Mouse (Mus musculus) hindlimb bud, embryonic 11.5 days (tissue): ENCODE results near the gene Olfr1466.

ENCODE experiments used
- DNase-seq: peaks from one replicate; pipeline ENCODE4 v3.0.0-alpha.2; 2012; ENCODE audit warnings: low read depth, low spot score; ENCODE audit errors: extremely low spot score

The Olfr1466 gene

DNA sequence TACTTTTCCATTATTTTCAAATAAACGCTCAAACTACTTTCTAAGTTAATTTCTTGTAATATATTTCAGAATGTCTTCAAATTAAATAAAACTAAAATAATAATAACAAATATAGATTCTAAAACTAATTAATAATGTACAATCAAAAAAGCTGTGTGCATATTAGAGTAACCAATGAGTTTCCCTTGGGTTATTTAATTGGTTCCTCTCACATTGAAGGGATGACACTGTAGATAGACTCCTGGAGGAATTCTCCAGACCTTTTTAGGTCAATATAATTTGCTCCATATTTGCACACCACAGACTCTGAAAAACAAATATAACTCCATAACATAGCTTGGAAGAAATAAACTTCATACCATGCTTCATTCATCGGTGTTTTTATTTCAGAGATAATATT lies at the start of gene Olfr1466:
Olfr1466 (plus strand) TSS at position 301 of the 400 bp plus-strand sequence.
- DNase-seq = no peak

DNA sequence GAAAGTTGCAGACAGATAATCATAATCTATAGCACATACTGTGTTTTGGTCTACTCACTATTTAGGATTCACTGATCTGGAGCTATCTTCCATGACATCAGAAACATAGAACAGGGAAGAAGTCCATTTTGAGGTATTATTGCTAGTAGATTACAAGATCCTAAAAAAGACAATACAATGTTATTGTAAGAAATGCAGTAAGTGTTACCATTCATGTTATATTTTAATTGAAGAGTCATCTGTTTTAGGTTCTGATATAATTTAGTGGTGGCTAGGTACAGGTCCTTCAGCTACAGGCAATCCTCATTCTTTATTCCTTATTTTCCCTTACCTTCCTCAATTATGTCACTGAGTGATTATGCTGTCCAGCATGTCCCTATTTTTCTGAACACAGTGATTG lies 23.2 kb upstream of the Olfr1466 start, which contains the start of gene Olfr1465:
Olfr1465 (minus strand) TSS at position 101 of the 400 bp plus-strand sequence.
- DNase-seq = no peak

DNA sequence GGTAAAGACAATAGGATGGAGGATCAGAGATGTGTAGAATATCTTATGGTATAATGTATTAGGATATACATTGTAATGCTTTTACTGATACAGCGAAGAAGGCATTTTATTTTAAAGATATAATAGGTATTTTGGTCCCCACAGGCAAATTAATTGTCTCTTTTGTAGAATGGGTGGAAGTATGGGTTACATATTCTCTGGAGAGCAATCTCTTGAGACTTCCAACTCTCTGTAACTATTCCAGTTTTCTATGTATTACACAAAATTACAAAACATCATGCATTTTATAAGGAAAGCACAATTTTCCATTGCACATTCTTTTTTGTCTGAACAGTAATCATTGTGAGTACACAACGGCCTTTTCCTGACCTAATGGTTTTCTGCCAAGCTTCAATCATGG lies 23.3 kb downstream of the Olfr1466 start, which contains the start of gene Olfr1467:
Olfr1467 (plus strand) TSS at position 301 of the 400 bp plus-strand sequence.
- no peak for DNase-seq
